Mouse (Mus musculus) B cell, adult 2 months (primary cell): ENCODE data around the gene Chrm2.

Experiments used
- DNase-seq, 2 experiments: peaks; one replicate each; pipeline ENCODE4 v3.0.0; 2022

The Chrm2 gene

GRCm38 (mm10) chr6:36523599-36523998, 135.7 kb downstream of the Chrm2 start:
- no peak for DNase-seq

- DNase-seq = no peak
These were observed 140.6 kb downstream of the Chrm2 start for GRCm38 (mm10) chr6:36528509-36528908.

GRCm38 (mm10) chr6:36541247-36541646, 153.4 kb downstream of the Chrm2 start:
- no peak for DNase-seq

GRCm38 (mm10) chr6:36566886-36567285, 179.0 kb downstream of the Chrm2 start:
- DNase-seq = no peak
